Mouse (Mus musculus) telencephalon, adult 2 months (tissue): ENCODE data around the gene Galnt16.

Experiments used
- DNase-seq: peaks from one replicate; pipeline ENCODE4 v3.0.0-alpha.2; 2011; ENCODE audit warnings: low read depth, low spot score

Galnt16 gene

DNA sequence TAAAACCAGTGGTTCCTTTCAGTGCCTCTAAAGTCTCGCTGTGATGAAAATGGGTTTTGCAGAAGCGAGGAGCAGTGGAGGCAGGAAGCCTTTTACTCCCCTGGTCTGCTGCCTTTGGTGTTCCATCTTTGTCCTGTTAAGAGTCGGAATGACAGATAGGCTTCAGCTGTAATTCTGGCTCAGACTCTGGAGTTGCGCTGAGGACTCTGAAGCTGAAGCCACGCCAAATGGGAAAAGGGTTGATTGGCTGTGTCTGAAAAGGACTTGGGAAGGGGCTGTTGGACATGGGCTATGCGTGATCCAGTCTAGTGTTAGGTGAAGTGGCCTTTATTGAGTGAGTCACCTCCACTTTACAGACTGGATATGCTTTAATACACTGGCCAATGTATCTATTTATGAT, 12.6 kb downstream of the Galnt16 start:
- no peak for DNase-seq

DNA sequence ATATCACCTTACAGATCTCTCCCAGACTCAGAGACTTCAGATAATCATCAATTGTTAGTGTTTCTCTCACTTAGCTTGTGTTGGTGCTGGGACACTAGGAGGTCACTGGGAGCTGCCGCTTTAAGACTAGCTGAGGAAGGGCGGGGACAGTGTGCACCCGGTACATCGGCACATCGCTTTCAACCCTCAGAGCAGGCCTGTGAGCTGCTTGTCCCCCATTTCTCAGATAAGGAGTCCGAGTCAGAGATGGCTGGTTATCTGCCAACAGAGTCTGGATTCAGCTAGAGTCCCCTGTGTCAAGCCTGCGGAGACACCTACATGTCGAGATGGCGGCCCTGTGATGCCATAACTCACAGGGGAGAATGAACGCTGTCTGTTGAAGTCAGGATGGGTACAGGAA, 13.5 kb downstream of the Galnt16 start:
- no peak for DNase-seq

DNA sequence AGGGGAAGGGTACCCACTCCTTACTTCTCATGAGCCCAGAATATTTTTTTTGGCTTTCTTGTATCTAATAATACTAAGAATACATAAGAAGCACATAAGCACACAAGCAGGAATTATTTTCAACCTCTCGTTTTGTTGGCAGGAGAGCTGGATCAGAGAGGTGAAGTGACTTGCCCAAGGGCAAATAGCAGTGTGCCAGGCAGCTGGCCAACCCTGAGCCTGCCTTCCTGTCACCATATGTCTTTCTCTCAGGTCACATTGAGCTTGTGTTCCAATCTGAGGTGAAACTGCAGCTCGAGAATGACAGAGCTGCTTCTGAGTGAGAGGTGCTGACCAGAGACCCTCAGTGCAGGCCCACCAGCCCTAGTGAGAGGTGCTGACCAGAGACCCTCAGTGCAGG, 15.8 kb downstream of the Galnt16 start:
- no peak for DNase-seq

DNA sequence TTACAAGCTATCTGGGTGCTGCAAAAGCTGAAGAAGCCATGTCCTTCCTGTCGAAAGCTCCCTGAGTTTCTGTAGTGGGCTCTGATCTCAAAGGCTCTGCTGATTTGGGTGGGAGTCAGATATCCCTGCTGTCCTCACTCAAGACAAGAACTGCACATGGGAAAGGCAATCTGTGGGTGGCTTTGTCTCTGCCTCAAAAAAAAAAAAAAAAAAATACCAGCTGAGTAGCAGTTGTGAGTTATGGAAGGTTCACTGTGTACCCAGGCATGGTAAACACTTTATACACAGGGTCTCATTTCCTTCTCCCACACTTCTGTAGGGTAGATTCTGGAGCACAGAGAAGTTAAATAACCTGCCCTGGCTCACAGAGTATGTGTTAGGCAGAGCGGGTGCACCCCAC, 19.2 kb downstream of the Galnt16 start:
- DNase-seq: no peak

DNA sequence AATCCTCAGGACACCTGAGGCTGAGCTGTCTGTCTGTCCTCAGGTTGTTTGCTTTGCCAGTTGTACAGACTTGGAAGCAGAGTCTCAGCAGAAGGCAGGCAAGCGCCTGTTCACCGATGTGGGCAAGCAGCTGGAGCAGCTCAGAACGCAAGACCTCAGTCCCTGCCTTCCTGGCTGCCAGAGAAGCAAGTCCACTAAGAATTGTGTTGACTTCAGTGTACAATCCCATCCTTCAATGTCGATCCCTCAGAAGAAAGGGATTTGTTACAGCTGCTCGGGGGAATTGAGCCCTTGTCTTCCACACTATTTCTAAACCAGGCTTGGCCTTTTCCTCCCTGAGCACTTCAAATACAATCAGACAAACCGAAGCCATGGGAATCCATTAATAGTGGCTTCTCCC, 20.2 kb downstream of the Galnt16 start:
- DNase-seq: no peak

DNA sequence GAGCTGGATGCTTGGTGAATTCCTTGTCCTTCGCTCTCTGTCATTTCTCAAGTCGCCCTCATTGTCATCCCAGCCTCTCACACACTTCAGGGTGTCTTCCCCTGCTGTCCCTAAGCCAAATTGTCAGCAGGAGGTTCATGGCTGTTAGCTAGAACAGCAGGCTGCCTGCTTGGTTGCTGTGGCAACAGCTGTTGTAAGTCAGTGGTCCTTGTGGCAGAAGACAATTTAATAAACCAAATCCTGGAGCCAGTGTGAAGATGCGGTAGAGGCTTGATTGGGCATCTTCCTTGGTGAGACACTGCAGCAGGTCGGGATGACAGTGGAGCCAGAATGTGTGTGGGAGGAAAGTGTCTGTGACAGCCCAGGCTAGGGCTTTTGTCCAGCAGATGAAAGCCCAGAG, 27.2 kb downstream of the Galnt16 start:
- DNase-seq: peak; percentile 59

DNA sequence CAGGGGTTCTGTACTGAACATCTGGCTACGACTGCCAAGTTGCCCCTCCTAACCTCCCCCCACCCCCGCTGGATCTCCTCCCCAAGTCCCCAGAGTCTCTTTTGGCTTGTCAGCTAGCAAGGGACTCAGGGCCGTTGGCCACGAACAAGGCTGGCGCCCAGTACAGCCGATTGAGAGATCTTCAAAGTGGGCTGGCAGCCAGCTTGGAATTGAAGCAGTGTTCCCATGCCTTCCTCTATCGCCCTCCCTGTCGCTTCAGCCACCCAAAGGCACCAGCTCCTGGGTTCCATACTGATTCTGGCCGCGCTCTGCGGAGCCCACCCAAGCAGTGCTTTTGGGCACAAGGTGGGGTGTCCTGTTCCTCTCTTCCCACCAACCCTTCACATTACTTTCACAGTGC, 31.6 kb downstream of the Galnt16 start:
- no peak for DNase-seq

DNA sequence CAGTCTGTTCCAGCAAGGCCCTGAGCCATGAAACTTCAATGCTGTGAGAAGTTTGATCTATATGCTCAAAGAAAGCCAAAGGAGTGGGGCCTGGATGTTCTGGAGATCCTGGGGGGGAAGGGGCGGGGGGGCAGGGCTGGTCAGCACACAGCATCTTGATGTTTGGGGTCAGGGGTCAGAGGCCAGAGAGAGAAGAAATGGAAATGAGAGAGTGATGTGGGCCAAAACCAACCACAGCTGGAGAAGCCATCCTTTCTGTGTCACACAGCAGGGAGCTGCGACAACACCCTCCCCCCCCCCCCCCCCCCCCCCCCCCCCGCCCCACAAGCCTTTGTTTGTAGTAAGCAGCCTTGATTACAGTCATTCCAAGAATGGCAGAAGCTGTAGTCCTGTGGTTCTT, 35.1 kb downstream of the Galnt16 start:
- no peak for DNase-seq

DNA sequence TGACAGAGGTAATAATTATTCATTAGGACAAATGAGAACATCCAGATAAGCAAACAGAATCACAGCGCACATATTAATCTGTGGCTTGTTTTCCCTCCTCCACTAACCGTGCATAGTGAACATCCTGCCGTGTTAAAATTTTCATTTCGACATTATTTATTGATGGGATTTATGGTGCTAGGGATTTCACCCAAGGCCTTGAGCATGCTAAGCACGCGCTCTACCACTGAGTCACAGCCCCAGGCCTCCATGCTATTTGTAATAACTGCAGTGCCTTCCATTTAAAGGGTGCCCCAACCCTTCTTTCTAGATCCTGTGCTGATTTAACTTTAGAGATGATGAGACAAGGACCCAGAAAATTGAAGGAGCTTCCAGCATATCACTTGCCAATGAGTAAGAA, 36.2 kb downstream of the Galnt16 start:
- DNase-seq: no peak

DNA sequence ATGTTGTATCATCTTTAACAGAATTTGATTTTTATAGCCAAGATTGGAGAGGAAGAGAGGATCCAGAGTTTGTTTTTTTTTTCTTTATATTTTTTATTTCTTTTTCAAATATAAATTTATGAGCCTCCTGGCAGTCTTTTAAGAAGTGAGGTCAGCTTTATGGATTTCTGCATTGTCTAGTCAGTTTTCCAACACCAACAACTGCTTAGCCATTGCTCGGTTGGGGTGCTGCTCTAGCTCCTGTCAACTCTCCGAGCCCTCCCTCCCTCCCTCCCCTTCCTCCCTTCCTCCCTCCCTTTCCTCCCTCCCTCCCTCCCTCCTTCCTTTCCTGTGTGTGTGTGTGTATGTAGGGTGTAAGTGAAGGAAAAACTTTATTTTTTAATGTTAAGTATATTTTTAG, 43.8 kb downstream of the Galnt16 start:
- no peak for DNase-seq

DNA sequence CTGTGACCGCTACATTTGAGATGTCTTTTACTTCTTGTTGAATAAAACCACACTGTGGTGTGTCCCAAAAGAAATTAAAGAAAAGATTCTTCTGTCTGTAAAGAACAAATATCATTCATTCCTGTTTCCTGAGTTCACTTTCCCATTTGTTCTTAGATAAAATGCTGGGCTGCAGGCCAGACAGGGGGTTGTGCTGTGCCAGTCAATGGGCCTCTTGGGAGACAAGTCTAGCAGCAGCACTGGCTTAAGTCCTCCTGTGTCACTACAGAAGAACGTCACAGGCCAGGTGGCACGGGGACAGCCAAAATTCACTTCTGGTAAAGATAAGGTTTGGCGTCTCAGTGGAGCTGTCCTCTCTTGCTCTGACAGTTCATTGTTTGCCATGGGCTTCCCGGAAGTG, 44.7 kb downstream of the Galnt16 start:
- DNase-seq: no peak

DNA sequence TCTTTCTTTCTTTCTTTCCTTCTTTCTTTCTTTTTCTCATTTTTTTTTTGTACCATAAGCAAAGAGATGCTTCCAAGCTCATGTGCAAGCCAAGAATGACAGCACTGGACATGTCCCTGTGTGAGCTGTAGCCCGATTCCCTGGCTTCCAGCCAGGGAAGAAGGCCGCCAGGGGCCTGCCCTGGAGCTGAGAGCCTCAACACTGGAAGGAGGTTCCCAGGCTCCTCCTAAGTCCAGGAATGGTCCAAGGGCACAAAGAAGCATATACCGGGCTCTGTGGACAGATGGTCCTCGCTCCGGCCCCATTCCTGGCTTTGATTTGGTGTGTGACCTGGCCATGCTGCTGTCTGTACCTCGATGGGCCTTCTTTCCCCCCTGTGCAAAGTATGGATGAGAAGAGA, 46.9 kb downstream of the Galnt16 start:
- DNase-seq: no peak

DNA sequence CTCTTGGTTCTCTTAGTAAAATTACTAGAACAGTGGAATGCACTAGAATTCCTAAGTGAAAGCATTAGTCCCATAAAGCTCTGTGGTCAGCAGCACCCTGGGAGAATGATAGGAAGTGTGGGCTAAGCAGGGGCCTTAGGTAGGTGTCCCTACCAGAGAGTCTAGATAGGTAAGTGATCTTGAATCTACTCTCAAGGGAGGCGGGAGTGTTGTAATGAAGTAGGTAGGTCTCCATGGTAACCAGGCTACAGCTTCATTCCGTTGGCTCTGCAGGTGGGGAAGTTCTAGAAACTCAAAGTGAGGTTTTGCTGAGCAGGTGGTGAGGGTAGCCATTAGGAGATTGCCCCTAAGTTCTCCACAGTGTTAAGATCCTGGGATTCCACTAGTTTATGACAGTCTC, 47.7 kb downstream of the Galnt16 start:
- no peak for DNase-seq

DNA sequence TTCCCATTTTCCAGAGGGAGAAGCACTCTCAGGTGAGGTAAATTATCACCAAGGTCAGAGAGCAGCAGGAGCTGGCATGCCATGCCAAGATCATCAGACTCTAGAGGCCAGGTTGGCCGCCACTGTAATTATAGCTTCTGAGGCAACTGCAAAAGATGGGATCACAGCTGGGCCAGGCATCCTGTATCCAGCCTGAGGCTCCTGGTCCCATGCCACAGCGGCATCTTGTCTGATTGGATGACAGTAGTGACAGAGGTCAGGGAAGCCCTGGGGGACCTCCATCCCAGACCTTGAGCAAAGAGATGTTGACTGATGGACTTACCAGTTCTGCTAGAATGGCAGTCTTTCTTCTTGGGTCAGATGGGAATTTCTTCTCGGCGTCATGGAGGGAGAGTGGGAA, 48.4 kb downstream of the Galnt16 start:
- DNase-seq: no peak

DNA sequence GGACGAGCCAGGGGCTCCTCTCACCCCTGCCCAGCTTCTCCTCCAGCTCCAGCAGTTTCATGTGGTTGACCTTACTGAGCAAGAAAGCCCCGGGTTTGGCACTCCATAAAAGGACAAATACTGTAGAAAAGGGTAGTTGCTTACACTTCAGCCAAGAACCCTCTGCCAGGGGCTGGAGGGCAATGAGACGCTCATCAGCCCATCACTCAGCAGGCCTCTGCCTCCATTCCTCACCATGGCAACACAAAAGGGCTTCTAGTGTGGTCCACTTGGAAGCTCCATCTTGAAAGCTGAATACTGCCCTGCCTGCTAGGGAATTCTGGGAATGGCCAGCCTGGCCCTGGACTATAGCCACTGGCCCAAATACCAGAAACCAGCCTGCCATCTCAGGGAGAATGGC, 49.3 kb downstream of the Galnt16 start:
- no peak for DNase-seq

DNA sequence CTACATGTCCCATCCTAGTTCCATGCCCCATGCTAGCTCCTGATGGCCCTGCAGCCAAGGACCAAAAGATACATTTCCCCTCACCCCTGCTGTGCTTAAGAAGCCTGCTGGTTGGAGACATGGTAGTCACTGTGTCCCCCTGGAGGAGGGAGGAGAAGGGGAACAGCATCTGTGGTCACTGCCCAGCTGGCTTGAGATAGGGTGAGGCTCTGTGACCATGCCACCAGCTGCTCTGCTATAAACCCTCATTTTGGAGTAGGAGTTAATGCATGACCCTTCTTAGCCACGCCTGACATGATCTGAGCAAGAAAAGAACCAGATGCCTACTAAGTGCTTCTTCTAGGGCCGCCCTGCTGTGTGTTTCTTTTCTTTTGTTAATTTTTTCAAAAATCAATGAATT, 51.5 kb downstream of the Galnt16 start:
- no peak for DNase-seq

DNA sequence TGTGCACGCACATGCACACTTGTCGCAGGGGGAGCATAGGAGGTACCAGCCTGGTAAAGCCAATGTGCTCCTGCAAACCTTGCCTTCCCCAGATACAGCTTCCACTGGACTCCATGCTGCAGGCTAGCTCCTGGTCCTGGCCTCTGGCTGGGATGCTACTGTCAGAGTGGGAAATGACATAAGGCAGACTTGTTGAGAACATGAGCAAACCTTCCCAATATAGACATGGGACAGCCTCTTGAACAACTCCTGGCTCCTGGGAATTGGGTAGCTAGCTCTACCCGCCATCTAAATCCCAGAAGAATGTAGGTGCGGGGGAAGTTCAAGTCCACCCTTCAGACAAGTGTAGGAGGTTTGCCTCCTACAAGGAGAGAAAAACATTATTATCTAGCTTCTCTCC, 56.2 kb downstream of the Galnt16 start:
- no peak for DNase-seq

DNA sequence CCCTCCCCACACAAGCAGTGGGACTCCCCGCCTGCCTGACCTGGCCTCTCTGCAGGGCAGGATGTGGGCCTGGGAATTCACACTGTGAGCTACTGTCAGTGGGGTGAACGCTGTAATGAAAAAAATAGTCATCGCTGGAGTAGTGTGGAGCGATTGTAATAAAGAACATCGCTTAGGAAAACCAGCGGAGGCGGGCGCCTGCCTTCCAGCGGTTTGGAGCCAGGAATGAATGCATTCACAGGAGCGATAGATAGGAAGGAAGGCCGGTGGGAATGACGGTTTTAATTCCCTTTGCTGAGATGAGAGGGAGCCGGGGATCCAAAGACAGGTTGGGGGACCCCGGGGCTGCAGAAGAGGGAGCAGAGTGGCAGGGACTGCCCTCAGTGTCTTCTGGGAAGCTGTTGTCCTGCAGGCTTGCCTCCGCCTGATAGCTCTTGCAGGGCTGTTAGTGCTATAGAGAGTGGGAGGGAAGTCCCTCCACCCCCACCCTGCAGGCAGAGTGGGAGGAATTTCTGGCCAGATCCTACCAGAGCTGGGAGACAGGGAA, 56.8 kb downstream of the Galnt16 start:
- DNase-seq: peak; percentile 78

DNA sequence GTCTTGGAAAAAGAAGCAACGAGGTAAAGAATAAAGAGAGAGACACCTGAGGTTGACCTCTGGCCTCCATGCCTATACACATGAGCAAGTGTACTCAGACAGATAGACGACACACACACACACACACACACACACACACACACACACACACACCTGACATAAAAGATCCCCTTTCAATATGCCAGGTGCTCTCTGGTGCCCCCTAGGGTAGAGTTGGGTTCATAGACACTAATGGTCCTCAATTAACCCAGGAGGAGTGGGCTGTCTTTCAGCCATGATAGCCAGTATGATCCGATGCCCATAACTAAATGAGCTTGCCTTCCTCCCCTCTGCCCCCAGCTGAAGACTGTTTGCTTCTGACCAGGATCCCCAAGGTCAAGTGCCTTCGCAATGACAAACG, 59.0 kb downstream of the Galnt16 start:
- no peak for DNase-seq

DNA sequence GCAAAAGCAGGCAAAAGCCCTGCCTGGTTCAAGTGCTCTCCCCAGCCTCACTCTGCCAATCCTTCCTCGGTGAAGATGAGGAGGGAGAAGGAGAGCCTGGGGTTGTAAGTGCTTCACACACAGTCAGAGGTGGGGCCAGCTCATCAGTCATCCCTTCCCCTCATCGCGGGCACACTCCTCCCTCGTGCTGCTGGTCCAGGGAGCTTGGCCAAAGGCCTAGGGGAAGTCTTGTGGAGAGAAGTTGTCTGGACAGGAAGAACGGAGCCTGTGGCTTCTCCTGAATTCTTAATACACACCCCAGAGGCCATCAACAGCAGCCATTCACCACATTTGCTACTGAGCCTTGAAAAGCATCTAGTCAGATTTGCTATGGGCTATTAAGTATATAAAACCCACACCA, 63.3 kb downstream of the Galnt16 start:
- no peak for DNase-seq

DNA sequence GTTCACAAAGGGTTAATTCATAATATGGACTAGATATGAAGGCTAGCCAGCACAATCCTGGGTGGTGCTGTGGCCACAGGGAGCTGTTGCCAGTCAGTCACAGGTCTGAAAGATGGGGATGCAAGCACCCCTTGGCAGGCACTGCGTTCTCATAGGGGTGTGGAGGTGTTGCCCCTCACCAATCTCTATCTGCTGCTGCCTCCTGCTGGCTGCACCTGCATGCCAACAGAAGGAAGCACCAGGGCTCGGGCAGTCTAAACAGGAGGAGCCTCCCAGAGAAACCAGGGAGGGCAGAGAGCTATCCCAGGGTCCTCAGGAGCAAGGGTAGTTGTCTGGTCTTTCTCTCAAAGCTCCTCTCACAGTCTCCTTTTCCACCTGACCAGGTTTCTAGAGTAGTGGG, 66.9 kb downstream of the Galnt16 start:
- DNase-seq: no peak

DNA sequence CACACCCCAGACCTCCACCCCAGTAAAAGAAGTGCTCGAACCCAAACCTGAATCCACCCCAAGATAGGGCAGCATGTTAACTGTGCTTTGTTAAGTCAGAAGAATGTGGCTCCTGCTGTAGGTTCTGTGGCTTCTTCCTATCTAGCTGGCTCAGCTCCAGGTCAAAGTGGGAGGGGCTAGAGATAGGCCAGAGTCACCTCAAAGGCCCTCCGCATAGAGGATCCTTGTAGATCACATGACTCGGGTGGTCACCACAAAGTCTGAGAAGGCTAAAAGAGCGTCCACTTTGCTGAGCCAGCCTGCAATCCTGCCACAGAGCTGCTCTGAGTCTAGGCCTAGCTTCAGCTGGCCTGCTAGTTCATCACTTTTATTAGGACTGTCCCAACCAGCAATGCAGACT, 76.1 kb downstream of the Galnt16 start:
- DNase-seq: no peak

DNA sequence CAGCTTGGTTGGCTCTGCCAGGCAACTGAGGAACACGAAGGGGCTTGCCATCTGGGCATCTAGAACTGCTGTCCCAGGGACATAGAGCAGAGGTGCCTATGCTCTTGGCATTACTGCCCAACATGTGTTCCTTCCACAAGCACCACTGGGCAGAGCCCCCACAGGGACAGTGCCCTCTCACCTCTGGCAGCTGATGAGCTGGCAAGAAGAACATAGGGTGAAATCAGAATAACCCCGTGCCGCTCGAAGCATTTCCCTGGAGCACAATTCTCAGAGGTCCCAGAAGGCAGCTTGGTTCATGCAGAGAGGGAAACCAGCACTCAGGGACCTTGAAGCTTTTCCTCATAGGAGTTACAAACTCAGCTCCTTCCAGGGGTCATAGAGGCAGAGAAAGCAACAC, 76.7 kb downstream of the Galnt16 start:
- no peak for DNase-seq

DNA sequence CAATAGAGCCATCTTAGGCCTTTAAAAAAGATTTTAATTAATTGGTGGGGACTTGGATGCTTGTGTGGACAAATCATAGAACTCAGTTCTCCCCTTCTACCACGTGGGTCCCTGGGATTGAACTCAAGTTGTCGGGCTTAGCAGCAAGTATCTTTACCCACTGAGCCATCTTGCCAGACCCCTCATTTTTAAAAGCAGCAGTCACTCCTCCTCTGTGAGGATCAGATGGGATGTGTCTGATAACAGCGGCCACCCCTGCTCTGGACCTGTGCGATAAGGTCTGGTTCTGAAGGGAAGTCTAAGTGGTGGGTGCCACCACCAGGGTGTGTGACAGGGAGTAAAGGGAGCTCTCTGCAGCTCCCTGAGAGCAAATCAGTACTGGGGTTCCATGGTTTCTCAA, 77.5 kb downstream of the Galnt16 start:
- no peak for DNase-seq

DNA sequence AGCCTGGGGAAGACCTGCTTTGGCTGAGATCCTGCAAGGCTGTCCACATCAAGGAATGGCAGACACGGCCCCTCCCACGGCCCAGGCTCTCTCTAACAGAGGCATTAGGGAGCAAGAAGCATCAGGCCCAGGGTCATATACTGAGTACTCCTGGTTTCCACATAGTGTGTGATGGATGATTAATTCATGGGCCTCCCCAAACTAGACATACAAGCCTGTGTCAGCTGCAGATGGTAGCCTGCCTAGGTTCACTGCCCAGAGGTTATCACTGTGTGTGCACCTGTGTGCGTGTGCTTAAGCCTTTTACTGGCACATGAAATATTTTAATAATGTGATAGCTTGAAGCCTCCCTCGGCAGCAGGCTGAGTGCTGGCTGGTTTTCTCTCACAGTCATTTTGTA, 77.9 kb downstream of the Galnt16 start:
- no peak for DNase-seq
